Mouse (Mus musculus): ENCODE measurements around the gene Hemk1.

GRCm38 (mm10) chr9:107369270-107370105 lies 31.3 kb upstream of the Hemk1 start:
- no peak for TF ChIP-seq CTCF (IDR thresholded peaks at IDR 0.05; ENCODE audit: low read depth)
- no peak for TF ChIP-seq EP300 (IDR thresholded peaks at IDR 0.05; ENCODE audit: low read depth)
